Mouse (Mus musculus) heart, postnatal 25 days (tissue): Measurements from ENCODE around the gene Cbx2. TPM values are rescaled to one million over a fixed set of nuclear protein-coding genes. Genes with fewer than 3 reads are reported as not detected.

Source experiments
- DNase-seq: peaks from one replicate; pipeline ENCODE4 v3.0.0; 2022; ENCODE audit warnings: low spot score
- intact Hi-C: fragments of 180-260 bp; cut with DNase I; formaldehyde crosslinking; loops from one replicate; pipeline ENCODE4 v1.15.1; 2025
- total RNA-seq, 2 experiments: library from RNA; stranded (reverse); gene quantifications; 2 replicates each; pipeline ENCODE4 v1.2.3; 2021

Cbx2 gene
- 1 to 10 TPM; 3.8 to 3.9 TPM for total RNA-seq

DNA sequence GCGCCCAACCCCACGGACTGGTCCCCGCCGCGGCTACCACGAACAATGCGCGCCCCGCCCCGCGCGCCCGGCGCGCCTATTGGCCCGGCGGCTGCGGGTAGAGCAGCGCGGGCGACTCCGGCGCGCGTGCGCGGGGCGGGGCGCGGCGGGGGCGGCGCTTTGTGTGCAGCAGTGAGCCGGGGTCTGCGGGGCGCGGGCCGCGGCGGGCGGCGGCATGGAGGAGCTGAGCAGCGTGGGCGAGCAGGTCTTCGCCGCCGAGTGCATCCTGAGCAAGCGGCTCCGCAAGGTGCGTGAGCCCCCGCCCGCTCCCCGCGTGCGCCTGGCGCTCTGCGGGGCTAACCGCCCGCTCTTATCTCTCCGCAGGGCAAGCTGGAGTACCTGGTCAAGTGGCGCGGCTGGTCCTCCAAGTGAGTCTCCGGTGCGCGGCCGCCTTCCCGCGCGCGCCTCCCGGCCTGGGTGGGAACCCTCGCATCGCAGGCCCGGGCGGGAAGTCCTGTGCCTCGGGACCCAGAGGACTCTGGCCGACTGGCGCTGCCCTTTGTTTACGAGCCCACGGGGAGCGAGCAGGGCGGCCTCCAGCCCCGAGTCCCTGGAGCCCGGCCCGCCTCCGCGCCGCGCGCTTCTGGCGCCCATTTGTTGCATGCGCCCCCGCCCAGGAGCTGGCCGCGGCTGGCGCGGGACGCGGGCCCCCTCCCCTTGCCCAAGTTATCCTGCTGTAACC, at the start of gene Cbx2:
Cbx2 (plus strand) TSS at position 68 of the 721 bp plus-strand sequence.
- peak; percentile 78 for DNase-seq
- intact Hi-C loops, result no loop called here

DNA sequence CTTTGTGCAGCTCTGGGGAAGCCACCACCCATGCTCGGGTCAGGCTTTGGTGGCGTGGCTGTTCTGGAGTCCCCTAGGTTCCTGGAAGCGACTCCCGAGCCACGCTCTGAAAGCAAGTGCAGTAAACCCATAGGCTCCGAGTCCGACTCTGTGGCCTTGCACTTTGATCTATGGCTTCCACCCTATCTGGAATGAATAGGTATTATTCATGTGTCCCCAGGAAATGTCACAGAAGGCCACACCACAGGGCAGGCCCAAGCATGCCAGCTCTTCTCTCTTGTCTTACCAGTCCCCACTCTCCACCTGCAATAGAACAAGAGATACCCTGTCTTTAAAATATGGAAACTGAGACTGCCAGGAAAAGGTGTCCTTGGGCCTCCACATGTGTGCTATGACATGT, 48.4 kb upstream of the Cbx2 start:
- no peak for DNase-seq
- intact Hi-C loops, result loop anchor here (2.0 to 5.0 kb wide), 2 partner anchors 62 to 232 kb away; no protein-coding TSS in a partner anchor

DNA sequence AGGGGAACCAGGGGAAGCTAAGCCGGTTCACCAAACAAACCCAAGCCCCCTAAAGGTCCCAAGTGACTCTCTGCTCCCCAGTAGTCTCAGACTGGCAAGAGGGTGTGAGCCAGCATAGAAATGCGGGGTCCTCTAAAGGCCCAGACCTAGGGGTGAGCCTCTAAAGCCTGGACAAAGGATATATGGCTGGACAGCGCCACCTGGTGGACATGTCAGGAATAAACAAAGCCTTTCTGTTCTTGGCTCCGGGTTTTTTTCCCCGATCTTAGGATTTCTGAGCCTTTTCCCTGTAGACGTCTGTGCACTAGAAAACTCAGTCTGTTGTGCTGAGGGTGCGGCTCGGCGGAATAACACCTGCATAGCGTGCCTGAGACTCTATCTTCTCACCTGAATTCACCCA, 47.3 kb upstream of the Cbx2 start:
- intact Hi-C loops, result loop anchor here (2.0 kb wide), 1 partner anchor 63 kb away; no protein-coding TSS in a partner anchor
- no peak for DNase-seq

DNA sequence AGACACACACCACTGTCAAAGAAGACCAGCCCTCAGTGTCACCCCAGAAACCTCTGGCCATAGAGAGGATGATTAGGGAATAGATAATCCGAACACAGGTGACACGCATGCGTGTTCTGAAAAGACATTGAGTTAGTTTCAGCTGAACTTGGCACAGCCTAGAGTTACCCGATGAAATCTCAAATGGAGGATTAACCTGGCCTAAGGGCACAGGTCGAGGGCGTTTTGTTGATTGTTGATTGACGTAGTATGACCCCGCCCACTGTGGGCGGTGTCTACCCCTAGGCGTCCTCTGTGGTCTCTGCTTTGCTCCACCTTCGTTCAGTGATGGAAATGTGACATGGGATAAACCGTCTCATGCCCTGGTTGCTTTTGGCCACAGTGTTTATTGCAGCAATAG, 46.8 kb upstream of the Cbx2 start:
- intact Hi-C loops, result loop anchor here (2.0 kb wide), 1 partner anchor 63 kb away; no protein-coding TSS in a partner anchor
- DNase-seq, result no peak

DNA sequence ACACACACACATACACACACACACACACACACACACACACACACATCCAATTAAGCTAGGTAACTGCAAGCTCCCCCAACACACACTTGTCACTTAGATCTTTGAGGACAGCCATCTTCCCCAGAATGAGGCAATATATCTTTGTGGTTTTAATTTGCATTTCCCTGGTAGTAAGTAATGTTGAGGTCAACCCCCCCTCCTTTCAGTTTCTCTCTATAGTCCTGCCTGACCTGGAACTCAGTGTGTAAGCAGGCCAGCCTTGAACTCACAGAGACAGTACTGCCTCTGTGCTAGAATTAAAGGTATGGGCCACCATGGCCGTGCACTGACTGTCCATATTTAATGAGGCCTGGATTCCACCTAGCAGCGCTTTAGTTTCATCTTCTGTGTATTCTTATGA, 42.4 kb upstream of the Cbx2 start:
- intact Hi-C loops, result no loop called here
- no peak for DNase-seq

DNA sequence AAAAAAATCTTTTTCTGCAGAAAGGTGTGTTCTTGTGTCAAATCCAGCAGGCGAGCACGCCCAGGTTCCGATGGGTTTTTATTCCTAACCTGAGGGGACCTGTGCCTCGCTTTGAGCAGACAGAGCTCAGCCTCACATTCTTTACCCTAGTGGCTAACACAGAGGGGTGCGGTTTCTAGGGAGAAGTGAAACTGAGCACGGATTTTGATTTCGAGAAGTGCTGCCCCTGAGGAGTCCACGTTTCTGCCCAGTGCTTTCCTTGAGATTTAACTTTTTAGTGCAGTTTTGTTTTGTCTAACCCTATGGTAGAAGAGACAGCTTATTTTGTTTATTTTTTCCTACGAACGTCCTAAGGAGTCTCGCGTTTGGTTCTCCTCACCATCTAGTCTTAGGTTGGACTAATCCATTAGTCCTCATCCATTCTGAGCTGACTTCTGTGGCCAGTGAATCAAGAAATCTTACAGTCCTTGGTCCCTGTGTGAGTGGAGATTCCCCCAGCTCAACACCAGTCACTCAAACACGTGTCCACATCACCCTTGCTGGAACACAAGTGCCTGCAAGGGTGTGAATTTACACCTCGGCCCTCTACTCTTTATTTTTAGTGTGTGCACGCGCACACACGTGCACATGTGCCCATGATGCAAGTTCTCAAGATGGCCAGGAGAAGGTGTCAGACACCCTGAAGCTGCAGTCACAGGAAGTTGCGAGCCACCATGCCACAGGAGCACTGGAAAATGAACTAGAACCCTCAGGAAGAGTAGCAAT, 41.6 kb upstream of the Cbx2 start:
- intact Hi-C loops, result no loop called here
- DNase-seq, result no peak

DNA sequence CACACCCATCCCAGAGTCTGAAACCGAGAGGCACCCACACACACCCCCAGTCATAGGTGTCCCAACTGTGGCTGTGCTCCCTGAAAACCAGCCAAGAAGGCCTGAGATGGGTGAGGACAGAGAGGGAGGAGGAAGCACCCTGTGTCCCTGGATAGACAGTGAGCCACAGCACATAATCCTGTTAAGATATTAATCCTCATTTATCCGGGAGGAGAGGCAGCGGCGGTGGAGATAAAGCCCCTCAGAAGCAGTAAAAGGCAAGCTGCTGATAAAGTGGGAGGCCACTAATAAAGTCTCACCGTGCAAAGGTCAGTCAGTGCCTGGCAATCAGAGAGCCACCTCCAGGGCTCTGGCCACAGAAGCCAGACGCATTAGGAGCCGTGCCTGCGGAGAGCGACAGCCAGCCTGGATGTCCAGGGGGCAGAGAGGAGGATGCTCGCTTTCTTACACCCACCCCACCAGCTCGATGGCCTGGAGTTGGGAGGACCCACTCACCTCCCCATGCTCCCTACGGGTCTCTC, 40.1 kb upstream of the Cbx2 start:
- intact Hi-C loops, result no loop called here
- no peak for DNase-seq

DNA sequence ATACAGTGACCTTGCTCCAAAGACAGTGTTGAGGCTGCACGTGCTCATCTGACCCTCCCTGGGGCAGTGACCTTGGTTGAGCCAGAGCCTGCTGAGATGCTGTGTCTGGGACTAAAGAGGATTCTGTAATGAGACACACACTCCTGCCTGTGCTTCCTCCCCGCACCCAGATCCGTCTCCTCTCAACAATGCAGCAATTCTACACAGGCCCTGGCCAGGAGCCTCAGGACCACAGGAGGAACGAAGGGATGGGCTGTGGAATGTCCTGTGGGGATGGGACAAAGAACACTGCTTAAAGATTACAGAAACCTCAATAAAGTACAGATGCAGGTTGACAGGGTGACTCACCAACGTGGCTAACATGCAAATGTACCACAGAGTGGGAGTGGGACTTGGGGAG, 37.2 kb upstream of the Cbx2 start:
- intact Hi-C loops, result no loop called here
- DNase-seq, result no peak

DNA sequence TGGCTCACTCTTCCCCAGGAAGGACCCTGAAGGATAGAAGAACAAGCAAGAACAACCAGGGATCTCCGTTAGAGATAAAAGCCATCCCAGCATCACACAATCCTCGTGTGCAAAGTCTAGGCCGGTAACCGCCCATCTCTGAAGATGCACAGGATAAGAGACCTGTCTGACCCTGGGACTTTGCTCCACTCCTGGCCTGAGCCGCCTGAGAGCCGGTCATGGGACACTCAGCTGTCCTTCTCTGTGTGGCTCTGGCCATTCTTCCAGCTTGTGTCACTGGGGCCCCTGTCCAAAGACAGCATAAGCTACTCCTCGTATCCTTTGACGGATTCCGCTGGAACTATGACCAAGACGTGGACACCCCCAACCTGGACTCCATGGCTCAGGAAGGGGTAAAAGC, 34.8 kb upstream of the Cbx2 start, which contains the start of gene Enpp7:
Enpp7 (plus strand) TSS at position 190 of the 400 bp plus-strand sequence.
- intact Hi-C loops, result no loop called here
- no peak for DNase-seq

DNA sequence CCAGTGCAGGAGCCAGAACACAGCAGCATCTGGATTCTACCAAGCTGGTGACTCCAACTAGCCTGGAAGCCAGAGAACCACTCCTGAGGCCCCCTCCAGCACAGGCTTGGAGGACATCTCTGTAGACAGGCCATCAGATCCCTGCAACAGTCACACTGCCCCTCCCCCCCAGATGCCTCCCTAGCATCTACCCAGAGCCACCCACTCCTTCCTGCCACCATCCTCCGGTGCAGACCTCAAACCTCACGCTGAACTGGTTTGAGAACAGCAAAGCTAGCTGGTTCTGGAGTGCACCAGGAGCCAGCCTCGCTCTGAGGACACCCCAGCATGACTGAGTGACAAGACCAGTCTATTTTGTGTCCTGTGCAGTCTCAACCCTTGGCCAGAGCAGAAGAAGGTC, 30.0 kb upstream of the Cbx2 start:
- no peak for DNase-seq
- intact Hi-C loops, result no loop called here

DNA sequence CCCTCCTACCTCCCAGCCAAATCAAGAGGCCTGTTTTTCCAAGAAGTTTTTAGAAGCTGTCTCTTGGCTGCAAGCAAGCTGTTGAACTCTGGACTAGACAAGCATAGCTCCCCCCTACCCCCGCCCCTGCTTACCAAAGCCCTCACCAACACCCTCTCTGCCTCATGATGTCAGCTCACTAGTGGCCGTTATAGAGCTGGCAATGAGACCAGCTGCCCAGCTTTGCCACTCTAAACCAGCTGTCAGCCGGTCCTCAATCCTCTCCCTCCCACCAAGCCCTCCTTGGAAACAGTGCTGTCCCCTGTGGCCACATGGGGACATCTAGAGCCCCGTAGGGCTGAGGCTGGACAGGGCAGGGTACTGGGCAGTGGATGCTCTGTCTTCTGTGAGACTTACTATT, 27.3 kb upstream of the Cbx2 start:
- no peak for DNase-seq
- intact Hi-C loops, result no loop called here

DNA sequence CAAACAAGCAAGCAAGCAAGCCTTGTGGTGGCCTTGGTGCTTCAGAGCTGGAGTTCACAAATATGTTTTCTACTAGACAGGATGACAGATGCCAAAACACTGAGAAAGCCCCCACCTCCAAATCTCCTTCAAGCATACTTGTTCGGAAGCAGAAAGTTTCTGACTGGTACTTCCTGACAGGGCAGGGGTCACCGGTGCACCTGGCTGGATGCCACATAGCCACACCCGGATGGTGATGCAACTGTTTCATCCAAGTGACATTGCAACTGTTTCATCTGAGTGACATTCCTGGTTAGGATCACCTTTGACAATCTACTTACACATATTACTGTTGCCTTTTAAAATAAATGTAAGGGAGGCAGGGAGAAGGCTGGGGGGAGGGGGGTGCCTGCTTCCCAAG, 25.6 kb upstream of the Cbx2 start:
- intact Hi-C loops, result no loop called here
- DNase-seq, result no peak

DNA sequence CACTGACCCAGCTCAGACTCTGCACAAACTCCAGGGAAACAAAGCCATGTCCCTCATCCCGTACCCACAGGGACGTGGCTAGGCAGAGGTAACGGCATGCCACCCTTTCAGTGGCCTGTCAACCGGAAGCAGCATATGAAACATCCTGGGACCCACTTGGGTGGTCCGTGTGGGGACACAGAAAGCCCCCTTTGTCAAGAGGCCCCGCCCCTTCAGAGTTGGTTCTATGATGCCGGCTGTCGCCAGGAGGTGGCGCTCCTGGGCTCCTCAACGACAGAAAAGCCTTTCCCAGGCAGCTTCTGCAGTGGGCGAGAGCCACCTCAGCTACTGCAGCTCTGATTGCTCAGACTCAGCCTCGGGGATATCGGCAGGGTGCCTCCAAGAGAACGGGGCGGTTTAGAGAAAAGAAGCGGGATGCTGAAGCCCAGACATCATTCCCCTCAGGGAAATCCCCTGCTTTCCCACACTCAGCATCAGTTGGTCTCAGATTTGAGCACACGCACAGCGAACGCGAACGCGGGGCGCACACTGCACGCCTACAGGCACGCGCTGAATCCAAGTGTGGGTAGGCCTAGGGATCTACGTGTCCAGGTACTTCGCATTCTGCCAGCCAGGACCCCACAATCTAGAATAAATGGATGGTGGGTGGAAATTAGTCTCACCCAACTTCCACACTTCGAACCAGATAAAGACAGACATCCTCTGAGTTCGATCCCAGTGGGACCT, 24.1 kb upstream of the Cbx2 start:
- intact Hi-C loops, result loop anchor here (2.0 kb wide), 1 partner anchor 192 kb away; no protein-coding TSS in a partner anchor
- DNase-seq, result peak; percentile 39

DNA sequence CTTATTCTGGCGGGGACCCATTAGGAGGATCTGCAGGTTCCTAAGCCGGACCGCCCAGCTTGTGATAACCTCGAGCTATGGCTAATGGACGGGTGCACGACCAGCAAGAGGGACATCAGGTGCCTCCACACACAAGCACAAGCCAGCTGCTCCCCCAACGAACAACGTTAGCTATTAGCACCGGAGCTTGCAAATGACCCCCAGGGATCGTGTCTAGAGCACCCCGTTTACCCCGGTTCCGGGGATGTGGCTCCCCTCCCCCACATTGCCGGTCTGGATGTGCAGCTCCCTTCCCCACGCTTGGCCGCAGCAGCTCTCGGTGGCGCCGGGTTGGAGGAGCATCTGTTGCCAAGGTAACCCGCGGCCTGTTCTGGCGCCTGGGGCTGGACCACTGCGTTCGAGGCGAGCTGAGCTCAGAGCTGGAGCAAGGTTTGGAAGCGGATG, 23.4 kb upstream of the Cbx2 start:
- no peak for DNase-seq
- intact Hi-C loops, result loop anchor here (2.0 kb wide), 1 partner anchor 191 kb away; no protein-coding TSS in a partner anchor

DNA sequence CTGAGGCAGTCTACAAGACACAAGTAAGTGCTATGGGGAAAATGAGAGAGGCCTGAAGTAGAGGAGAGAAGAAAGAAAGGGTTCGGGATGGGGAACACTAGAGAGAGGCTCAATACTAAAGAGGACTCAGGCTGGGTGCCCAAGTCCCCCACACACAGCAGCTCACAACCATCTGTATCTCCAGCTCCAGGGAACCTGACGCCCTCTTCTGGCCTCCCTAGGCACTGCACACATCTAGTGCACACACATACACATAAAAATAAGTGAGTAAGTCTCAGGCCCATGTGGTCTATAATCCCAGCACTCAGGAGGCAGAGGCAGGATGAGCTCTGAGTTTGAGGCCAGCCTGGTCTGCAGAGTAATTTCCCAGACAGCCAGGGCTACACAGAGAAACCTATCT, 21.9 kb upstream of the Cbx2 start:
- no peak for DNase-seq
- intact Hi-C loops, result no loop called here

DNA sequence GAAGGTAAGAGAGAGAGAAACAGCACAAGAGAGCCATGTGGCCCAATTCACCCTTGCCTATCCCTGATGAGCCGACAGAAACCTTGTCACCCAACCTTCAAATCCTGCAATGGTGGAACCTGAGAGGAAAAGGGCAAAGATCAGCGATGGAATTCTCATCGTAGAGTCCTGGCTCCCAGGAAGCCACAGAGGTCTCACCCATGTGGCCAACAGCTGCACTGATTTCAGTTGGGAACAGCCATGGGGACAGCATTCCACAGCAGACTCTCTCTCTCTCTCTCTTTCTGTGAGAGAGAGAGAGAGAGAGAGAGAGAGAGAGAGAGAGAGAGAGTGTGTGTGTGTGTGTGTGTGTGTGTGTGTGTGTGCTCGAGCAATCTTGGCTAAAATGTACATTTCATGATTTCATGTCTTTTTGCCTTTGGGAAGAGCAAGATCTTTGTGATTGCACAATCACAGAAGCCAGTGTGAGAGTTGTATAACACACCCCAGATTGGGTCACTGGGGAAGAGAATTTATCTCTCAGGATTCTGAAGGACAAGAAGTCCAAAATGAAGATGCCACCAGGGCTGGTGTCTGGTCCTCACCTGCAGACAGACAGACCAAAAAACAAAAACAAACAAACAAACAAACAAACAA, 21.2 kb upstream of the Cbx2 start:
- no peak for DNase-seq
- intact Hi-C loops, result no loop called here

DNA sequence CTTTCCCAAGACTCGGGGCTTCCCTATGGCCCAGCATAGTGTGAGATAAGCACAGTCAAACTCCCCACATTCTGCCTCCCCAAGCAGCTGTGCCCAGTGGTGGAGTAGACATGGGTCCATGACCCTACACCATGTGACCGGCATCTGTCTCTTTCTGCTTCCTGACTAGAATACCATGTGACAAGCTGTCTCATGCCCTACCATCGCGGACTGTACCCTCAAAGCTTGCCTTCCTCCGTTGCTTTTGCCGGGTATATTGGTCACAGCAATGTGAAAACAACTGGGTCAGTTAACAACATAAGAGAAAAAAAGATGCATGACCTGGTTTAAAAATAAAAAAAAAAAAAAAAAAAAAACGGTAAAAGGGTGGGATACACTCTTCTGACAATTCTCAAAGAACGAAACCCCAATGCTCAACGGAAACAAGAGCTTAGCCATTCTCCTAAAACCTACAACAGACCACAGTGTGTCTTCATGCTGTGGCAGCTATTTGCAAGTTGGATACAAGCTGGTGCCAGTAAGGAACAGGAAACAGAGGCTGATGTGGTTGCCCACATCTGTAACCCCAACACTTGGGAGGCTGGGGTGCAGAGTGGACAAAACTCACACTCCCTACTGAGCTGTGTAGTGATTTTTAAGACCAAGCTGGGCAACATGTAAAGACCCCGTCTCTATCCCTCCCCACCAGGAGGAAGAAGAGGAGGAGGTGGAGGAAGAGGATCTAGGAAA, 17.1 kb upstream of the Cbx2 start:
- DNase-seq, result no peak
- intact Hi-C loops, result no loop called here

DNA sequence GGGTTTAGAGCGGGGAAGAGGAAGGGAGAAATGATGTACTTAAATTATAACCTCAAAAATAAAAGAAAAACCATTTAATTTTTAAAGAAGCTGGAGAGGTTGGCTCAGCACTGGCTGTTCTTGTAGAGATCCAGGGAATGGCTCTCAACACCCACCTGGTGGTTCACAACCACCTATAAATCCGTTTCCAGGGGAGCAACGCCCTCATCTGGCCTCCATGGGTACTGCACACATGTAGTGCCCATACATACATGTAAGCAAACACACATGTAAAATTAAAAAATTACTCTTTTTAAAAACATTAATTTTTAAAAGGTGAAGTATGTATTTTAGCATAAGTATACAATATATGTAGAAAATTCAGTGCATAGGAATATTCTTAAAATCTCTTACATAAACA, 16.3 kb upstream of the Cbx2 start:
- no peak for DNase-seq
- intact Hi-C loops, result no loop called here
